Mouse (Mus musculus) retina, adult 2 months (tissue): ENCODE measurements around the gene Ostm1.

Experiments
- DNase-seq: peaks from one replicate; pipeline ENCODE4 v3.0.0-alpha.2; 2012; ENCODE audit warnings: low read depth, low spot score

Ostm1 gene

DNA sequence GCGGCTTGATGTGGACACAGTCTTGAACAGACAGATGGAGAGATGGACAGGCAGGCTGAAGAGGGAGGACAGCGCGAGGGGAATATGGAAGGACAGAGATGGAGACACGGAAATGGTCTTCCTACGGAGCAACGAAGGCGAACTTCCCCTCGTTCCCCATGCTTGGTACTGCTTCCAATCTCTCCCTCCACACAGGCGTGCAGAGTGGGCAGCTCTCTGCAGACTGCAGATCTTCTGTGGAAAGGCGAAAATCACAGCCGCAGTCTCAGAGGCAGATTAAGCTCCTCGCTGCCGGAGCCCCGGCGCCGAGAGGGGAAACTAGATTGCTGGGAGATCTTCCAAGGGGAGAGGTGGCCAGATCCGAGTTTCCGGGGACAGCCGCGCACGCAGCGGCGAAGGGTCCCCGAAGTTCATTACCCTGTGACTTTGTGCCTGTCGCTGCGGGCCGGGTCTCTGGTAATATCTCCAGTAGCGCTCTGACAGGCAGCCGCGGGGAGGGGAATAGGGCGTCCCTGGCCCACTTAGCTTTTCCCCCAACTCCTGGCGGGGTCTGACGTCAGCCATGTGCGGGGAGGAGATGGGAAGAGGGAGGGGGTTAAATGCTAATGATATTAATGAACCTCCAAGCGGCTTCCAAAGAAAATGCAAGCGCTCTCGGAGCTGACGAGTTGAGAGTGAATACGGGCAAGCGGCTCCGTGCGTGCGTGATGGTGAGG lies at the start of gene Ostm1, which contains the start of gene Nr2e1:
TSS of gene Ostm1 (plus strand) at position 666 of the 716 bp plus-strand sequence.
TSS of gene Nr2e1 (minus strand) at position 476 of the 716 bp plus-strand sequence.
- no peak for DNase-seq

- no peak for DNase-seq
Observed at GRCm38 (mm10) chr10:42533836-42534453, 49.7 kb upstream of the Ostm1 start.

- DNase-seq, result no peak
Observed at GRCm38 (mm10) chr10:42537571-42538316, 45.9 kb upstream of the Ostm1 start.

- no peak for DNase-seq
Observed at GRCm38 (mm10) chr10:42545707-42546503, 37.7 kb upstream of the Ostm1 start.

- DNase-seq, result no peak
Observed at GRCm38 (mm10) chr10:42546507-42546906, 37.1 kb upstream of the Ostm1 start.

DNA sequence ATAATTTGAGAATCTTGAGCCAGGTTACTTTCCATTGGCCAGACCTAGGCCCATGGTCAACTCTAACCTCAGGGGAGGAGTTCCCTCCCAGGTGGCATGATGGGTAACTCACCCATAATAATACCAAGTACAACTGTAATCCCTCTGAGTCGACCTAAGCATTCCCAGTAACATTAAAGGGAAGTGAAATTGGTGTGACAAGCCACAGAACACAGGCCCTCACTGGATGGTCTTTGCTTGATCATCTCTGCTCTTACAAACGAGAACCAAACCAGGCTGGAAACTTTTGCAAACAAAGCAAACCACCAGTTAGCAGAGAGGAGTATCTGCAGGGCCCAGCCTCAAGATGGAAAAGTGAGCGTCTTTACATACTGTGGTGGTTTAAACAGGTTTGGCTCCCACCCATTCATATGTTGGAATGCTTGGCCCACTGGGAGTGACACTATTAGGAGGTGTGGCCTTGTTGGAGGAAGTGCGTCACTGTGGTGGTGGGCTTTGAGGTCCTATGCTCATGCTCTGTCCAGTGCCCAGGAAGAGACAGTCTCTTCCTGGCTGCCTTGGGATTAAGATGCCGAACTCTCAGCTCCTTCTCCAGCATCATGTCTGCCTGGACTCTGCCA lies 23.9 kb upstream of the Ostm1 start:
- DNase-seq, result no peak

GRCm38 (mm10) chr10:42562272-42562671 lies 21.4 kb upstream of the Ostm1 start:
- no peak for DNase-seq

GRCm38 (mm10) chr10:42572567-42572966 lies 11.1 kb upstream of the Ostm1 start:
- no peak for DNase-seq

DNA sequence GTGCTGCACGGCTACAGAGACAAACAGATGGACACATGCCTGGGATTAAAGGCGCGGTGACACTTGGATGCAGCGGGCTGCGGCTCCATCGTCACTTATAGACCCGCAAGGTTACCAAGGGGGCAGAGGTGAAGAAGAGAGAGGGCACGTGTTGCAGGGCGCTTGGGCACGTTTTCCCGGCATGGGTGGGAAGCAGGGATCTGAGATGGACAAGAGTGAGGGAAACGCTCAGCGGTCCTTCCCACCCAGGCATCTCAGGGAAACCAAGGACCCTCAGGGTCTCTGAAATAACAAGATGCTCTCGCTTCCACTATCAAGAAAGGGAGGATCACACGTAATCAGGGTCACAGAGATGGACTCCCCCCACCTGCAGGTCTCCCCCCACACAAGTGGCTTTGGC lies 10.7 kb upstream of the Ostm1 start:
- no peak for DNase-seq

GRCm38 (mm10) chr10:42574639-42575038 lies 9.0 kb upstream of the Ostm1 start:
- no peak for DNase-seq

DNA sequence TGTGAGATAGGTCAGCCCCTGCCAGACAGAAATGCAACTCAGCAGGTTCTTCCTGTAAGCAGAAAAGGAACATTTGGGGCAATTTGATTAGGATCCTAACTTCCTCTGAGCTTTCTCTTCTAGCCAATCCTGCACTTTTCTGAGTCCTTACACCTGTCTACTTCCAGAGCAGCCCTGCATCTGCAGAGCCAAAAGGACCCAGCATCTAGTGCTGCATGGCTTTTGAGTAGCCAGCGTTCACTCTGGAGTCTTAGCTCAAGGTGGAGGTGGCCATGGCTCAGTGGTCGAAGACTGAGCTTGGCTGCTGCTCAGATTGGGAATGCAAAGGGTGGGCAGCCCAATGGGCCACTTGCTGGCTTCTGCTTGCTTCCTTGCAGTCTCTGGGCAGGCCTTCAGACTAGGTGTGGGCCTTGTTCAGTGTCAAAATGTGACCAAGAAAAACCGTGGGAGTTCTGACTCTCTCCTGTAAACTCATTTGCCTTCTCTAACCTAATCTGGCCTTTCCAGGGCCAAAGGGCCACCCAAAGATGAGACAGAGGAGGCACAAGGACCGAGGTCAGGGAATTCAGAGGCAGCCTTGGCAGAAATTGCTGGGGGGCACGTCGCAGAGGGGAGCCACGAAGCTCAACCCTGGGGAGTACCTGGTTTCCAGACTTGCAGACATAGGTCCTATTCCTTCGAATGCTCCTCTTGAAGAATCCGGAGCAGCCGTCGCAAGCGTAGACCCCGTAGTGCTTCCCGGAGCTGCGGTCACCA lies 5.9 kb upstream of the Ostm1 start:
- no peak for DNase-seq

GRCm38 (mm10) chr10:42578281-42578675 lies 5.3 kb upstream of the Ostm1 start:
- no peak for DNase-seq

GRCm38 (mm10) chr10:42578698-42579474 lies 4.7 kb upstream of the Ostm1 start:
- no peak for DNase-seq

- no peak for DNase-seq
Observed at GRCm38 (mm10) chr10:42579475-42580130, 4.0 kb upstream of the Ostm1 start.

GRCm38 (mm10) chr10:42580131-42580950 lies 3.3 kb upstream of the Ostm1 start:
- no peak for DNase-seq

GRCm38 (mm10) chr10:42580951-42581277 lies 2.7 kb upstream of the Ostm1 start:
- no peak for DNase-seq

DNA sequence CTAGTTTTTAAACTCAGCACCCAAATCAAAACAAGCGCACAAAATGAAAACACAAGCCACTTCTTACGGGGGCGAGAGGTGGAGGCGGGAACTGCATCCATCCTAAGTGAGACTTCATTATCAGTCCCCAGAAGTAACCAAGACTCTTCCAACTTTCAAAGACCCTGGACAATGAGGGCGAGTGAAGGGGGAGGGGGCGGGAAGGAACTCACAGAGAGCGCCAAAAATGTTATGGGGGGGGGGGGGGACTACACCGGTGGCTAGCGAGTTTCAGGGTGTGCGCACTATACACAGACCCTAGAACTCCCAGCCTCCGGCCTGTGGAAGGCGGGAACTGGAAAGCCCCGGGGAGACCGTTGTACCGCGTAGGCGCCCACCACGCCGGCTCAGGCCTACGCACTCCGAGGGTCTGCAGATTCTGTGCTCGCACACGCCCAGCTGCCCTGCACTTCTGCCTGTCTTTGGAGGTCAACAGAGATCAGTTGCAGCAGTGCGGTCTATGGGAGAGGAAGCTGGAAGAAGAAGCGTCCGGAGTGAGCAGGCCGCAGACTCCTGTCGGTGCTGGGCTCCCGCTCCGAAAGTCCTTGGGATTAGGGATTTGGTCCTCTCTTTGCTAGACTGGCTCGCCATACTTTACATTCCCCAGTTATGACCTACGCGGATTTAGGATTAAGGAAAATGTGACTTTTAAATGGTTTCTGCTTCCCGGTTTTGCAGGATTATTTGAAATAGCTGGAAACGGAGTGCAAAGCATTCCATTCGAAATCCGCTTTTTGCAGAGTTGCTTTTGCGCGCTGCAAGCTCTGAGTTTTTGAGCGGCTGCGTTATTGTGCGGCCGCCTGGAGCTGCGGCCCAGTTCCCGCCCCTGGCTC lies 1.7 kb upstream of the Ostm1 start:
- no peak for DNase-seq
